Mouse (Mus musculus) MEL (cell line): ENCODE measurements around the gene Prx. TPM values are rescaled to one million over a fixed set of nuclear protein-coding genes. Genes with fewer than 3 reads are reported as not detected.
A peak's percentile ranks its signal among the peaks of the same experiment; 100 is the strongest.

Experiments used
- DNase-seq: peaks from one replicate; pipeline ENCODE4 v3.0.0; 2011; ENCODE audit warnings: low read depth, low spot score
- H3K27ac ChIP-seq: 2 replicates; pipeline ENCODE4 v1.5.1; 2012; ENCODE audit warnings: low read depth, mild to moderate bottlenecking, control low read depth, low read length, moderate library complexity; ENCODE audit not compliant: control insufficient read depth
- H3K27me3 ChIP-seq, 2 experiments: fragments of 150-350 bp in 1 of 2; sonication (generic) in 1 of 2; 2 replicates each; pipeline ENCODE4 v1.6.1; 2012; ENCODE audit warnings: low read length in 2 of 2, mild to moderate bottlenecking in 2 of 2, improper control_type of control experiment in 1 of 2, moderate library complexity in 1 of 2; ENCODE audit not compliant: insufficient read depth in 2 of 2, control insufficient read depth in 1 of 2
- H3K36me3 ChIP-seq, 2 experiments: 2 replicates each; pipeline ENCODE4 v1.6.1; 2012 to 2014; ENCODE audit warnings: low read length in 2 of 2, improper control_type of control experiment in 1 of 2, inconsistent platforms in 1 of 2, mild to moderate bottlenecking in 1 of 2; ENCODE audit not compliant: insufficient read depth in 2 of 2, control insufficient read depth in 1 of 2
- H3K4me1 ChIP-seq, 2 experiments: fragments of 150-350 bp in 1 of 2; sonication (generic) in 1 of 2; 2 replicates each; pipeline ENCODE4 v1.6.1; 2012; ENCODE audit warnings: low read length in 2 of 2, improper control_type of control experiment in 1 of 2, mild to moderate bottlenecking in 1 of 2; ENCODE audit not compliant: insufficient read depth in 2 of 2, control insufficient read depth in 1 of 2
- H3K4me3 ChIP-seq, 2 experiments: fragments of 150-350 bp in 1 of 2; sonication (generic) in 1 of 2; 2 replicates each; pipeline ENCODE4 v1.5.1; 2012; ENCODE audit warnings: low read depth in 2 of 2, low read length in 2 of 2, mild to moderate bottlenecking in 2 of 2, moderate library complexity in 2 of 2, control low read depth in 1 of 2, improper control_type of control experiment in 1 of 2; ENCODE audit not compliant: control insufficient read depth in 1 of 2, insufficient read depth in 1 of 2
- H3K79me2 ChIP-seq: 2 replicates; pipeline ENCODE4 v1.6.1; 2012; ENCODE audit warnings: mild to moderate bottlenecking, low read length, moderate library complexity; ENCODE audit not compliant: control insufficient read depth, poor library complexity, insufficient read depth
- H3K9ac ChIP-seq: 2 replicates; pipeline ENCODE4 v1.6.1; 2012; ENCODE audit warnings: low read depth, mild to moderate bottlenecking, control low read depth, low read length, moderate library complexity; ENCODE audit not compliant: control insufficient read depth, poor library complexity, severe bottlenecking
- H3K9me3 ChIP-seq: fragments of 150-350 bp; sonication (generic); replicated peaks from 2 replicates; pipeline ENCODE4 v1.6.1; 2012; ENCODE audit warnings: mild to moderate bottlenecking, low read length, improper control_type of control experiment, moderate library complexity; ENCODE audit not compliant: insufficient read depth
- CHD2 ChIP-seq: IDR thresholded peaks from 2 replicates; pipeline ENCODE4 v1.6.1; 2011; ENCODE audit warnings: low read length, improper control_type of control experiment
- E2F4 ChIP-seq: IDR thresholded peaks from 2 replicates; pipeline ENCODE4 v1.6.1; 2011; ENCODE audit warnings: low read depth, low read length, improper control_type of control experiment, borderline replicate concordance
- EP300 ChIP-seq, 2 experiments: IDR thresholded peaks; 2 replicates each; pipeline ENCODE4 v1.6.1; 2011; ENCODE audit warnings: improper control_type of control experiment in 2 of 2, low read length in 2 of 2, low read depth in 1 of 2, mild to moderate bottlenecking in 1 of 2
- GATA1 ChIP-seq: IDR thresholded peaks from 2 replicates; pipeline ENCODE4 v1.6.1; 2011; ENCODE audit warnings: low read depth, low read length, improper control_type of control experiment
- HCFC1 ChIP-seq: IDR thresholded peaks from 2 replicates; pipeline ENCODE4 v1.6.1; 2012; ENCODE audit warnings: low read depth, mild to moderate bottlenecking, inconsistent platforms, low read length, improper control_type of control experiment, moderate library complexity
- JUND ChIP-seq: IDR thresholded peaks from 2 replicates; pipeline ENCODE4 v1.6.1; 2011; ENCODE audit warnings: low read depth, mild to moderate bottlenecking, improper control_type of control experiment, low read length
- KAT2A ChIP-seq: conservative IDR thresholded peaks from 2 replicates; pipeline ENCODE4 v1.6.1; 2012; ENCODE audit warnings: low read depth, low read length, improper control_type of control experiment, inconsistent platforms
- MAFK ChIP-seq: IDR thresholded peaks from 2 replicates; pipeline ENCODE4 v1.6.1; 2011; ENCODE audit warnings: low read depth, mild to moderate bottlenecking, low read length, improper control_type of control experiment, borderline replicate concordance
- MAX ChIP-seq: IDR thresholded peaks from 2 replicates; pipeline ENCODE4 v1.6.1; 2011; ENCODE audit warnings: low read length, improper control_type of control experiment
- MAZ ChIP-seq: IDR thresholded peaks from 2 replicates; pipeline ENCODE4 v1.6.1; 2012; ENCODE audit warnings: low read depth, mild to moderate bottlenecking, inconsistent platforms, low read length, improper control_type of control experiment
- MEF2A ChIP-seq: IDR thresholded peaks from 2 replicates; pipeline ENCODE4 v1.6.1; 2014; ENCODE audit warnings: low read depth, mild to moderate bottlenecking, inconsistent platforms, low read length, improper control_type of control experiment; ENCODE audit not compliant: poor library complexity, insufficient replicate concordance, severe bottlenecking; ENCODE audit errors: extremely low read depth
- MXI1 ChIP-seq: IDR thresholded peaks from 2 replicates; pipeline ENCODE4 v1.6.1; 2011; ENCODE audit warnings: mild to moderate bottlenecking, low read depth, low read length, improper control_type of control experiment
- MYC ChIP-seq: IDR thresholded peaks from 2 replicates; pipeline ENCODE4 v1.6.1; 2011; ENCODE audit warnings: low read depth, mild to moderate bottlenecking, low read length, improper control_type of control experiment, moderate library complexity
- NELFE ChIP-seq: IDR thresholded peaks from 2 replicates; pipeline ENCODE4 v1.6.1; 2011; ENCODE audit warnings: low read depth, low read length, improper control_type of control experiment
- NRF1 ChIP-seq: IDR thresholded peaks from 2 replicates; pipeline ENCODE4 v1.6.1; 2014; ENCODE audit warnings: low read depth, mild to moderate bottlenecking, inconsistent platforms, low read length, improper control_type of control experiment, moderate library complexity; ENCODE audit not compliant: poor library complexity, insufficient read depth, severe bottlenecking
- POLR2A ChIP-seq, 2 experiments: IDR thresholded peaks; 2 replicates each; pipeline ENCODE4 v1.6.1; 2011 to 2012; ENCODE audit warnings: low read length in 2 of 2, mild to moderate bottlenecking in 2 of 2, control low read depth in 1 of 2, improper control_type of control experiment in 1 of 2, low read depth in 1 of 2, moderate library complexity in 1 of 2; ENCODE audit not compliant: control insufficient read depth in 1 of 2, insufficient read depth in 1 of 2, poor library complexity in 1 of 2
- POLR2AphosphoS5 ChIP-seq: IDR thresholded peaks from 2 replicates; pipeline ENCODE4 v1.6.1; 2012; ENCODE audit warnings: low read depth, borderline replicate concordance, mild to moderate bottlenecking, inconsistent platforms, low read length, moderate library complexity, mixed read lengths
- TAL1 ChIP-seq: IDR thresholded peaks from 2 replicates; pipeline ENCODE4 v1.6.1; 2012; ENCODE audit warnings: mild to moderate bottlenecking, inconsistent platforms, low read length, moderate library complexity, mixed read lengths
- TCF12 ChIP-seq: IDR thresholded peaks from 2 replicates; pipeline ENCODE4 v1.6.1; 2014; ENCODE audit warnings: low read depth, mild to moderate bottlenecking, inconsistent platforms, low read length, improper control_type of control experiment, moderate library complexity
- ZC3H11A ChIP-seq: IDR thresholded peaks from 2 replicates; pipeline ENCODE4 v1.6.1; 2012; ENCODE audit warnings: low read depth, mild to moderate bottlenecking, inconsistent platforms, low read length, improper control_type of control experiment
- ZKSCAN1 ChIP-seq: IDR thresholded peaks from 2 replicates; pipeline ENCODE4 v1.6.1; 2012; ENCODE audit warnings: low read depth, mild to moderate bottlenecking, inconsistent platforms, low read length, improper control_type of control experiment, moderate library complexity
- ZNF384 ChIP-seq: IDR thresholded peaks from 2 replicates; pipeline ENCODE4 v1.6.1; 2012; ENCODE audit warnings: low read depth, mild to moderate bottlenecking, inconsistent platforms, low read length, improper control_type of control experiment
- polyA plus RNA-seq, 2 experiments: library from polyadenylated mRNA; stranded (reverse) in 1 of 2; unstranded in 1 of 2; fragments of >175 nt in 1 of 2; fragments of >200 nt in 1 of 2; gene quantifications; 2 replicates each; pipeline versions ENCODE4 v1.2.1 to v1.2.4; 2012; ENCODE audit warnings: low replicate concordance in 2 of 2, low read depth in 1 of 2; ENCODE audit not compliant: insufficient read length in 2 of 2, insufficient read depth in 1 of 2, missing spikeins in 1 of 2
- total RNA-seq: library from RNA; depleted of rRNA; stranded (reverse); fragments of 300-350 nt; gene quantifications from 2 replicates; pipeline ENCODE4 v1.2.3, GENCODE M21; 2012

The Prx gene
- total and polyA plus RNA-seq, 3 experiments, result 0.39 to 1.4 TPM; not detected in 1

GRCm38 (mm10) chr7:27490543-27491329 is 8.4 kb upstream of the Prx start (continued):
- TF ChIP-seq NRF1 (0 out of 2 replicates have a peak, but pooled peaks have one; percentile 12), MAZ (peak; percentile 85; the same call in 1 of the 2 replicates), GATA1 (no peak), E2F4 (no peak), ZNF384 (peak; percentile 80), ZKSCAN1 (no peak), CHD2 (no peak), HCFC1 (peak; percentile 42; the same call in 1 of the 2 replicates), KAT2A (no peak), JUND (no peak), MAFK (no peak), TAL1 (no peak), TCF12 (peak; percentile 57), MAX (no peak), NELFE (peak; percentile 48), MYC (no peak), POLR2AphosphoS5 (no peak), MXI1 (peak; percentile 31; the same call in 1 of the 2 replicates), EP300 (IDR thresholded peaks at IDR 0.05; ENCODE audit: low read depth in 1 of 2, low read length in 2 of 2) (peak in 1 of 2 experiments; percentile 16; a peak in 2 of 4 replicates), POLR2A (IDR thresholded peaks at IDR 0.05; ENCODE audit: control insufficient read depth in 1 of 2, insufficient read depth in 1 of 2, low read depth in 1 of 2, low read length in 2 of 2, poor library complexity in 1 of 2) (peak; percentile 8 to 68; a peak in 1 of 4 replicates), ZC3H11A (no peak)

DNA sequence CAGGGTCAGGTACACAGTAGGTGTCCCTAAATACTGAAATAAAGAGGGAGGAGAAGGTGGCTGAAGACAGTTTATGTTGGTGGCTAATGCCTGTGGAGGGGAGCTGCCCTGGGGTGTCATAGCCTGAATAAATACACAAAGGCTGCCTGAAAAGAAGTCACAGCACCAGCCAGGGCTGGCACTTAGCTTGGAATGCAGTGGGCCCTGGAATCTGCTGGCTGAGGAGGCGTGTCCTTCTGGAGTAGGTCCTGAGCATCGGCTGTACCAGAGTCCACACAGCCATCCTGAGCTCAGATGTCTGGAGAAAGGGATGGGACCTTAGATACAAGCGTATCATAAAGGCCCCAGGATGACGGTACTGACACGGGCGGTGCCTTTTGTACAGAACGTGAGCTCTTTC is 7.3 kb upstream of the Prx start:
- H3K9me3 ChIP-seq, result no peaks in the 10 kb centered on the region
- H3K9ac ChIP-seq, result peak overlapping the region; percentile 88
- H3K79me2 ChIP-seq, result peaks cover 11% of the 10 kb centered on the region
- H3K27ac ChIP-seq, result 0 out of 2 replicates have a peak overlapping the region, but pooled peaks have one; percentile 89
- TF ChIP-seq MEF2A (no peak), TAL1 (no peak)
- no peaks in the 10 kb centered on the region for H3K27me3 ChIP-seq
- H3K4me1 ChIP-seq, result peaks cover 10 to 22% of the 10 kb centered on the region in 2 experiments
- DNase-seq, result no peak
- no peak overlapping the region for H3K4me3 ChIP-seq
- H3K36me3 ChIP-seq, result peaks cover 0 to 20% of the 10 kb centered on the region in 2 experiments; a peak in 2 of 4 replicates
